Mouse (Mus musculus) layer of hippocampus, postnatal 25 days (tissue): ENCODE results near the gene Atf6b. TPM values are rescaled to one million over a fixed set of nuclear protein-coding genes. Genes with fewer than 3 reads are reported as not detected.

Experiments used
- DNase-seq, 2 experiments: peaks; one replicate each; pipeline ENCODE4 v3.0.0; 2022; ENCODE audit warnings: mixed read lengths in 2 of 2, low spot score in 1 of 2; ENCODE audit errors: extremely low spot score in 1 of 2
- total RNA-seq, 2 experiments: library from RNA; stranded (reverse); gene quantifications; 2 replicates each; pipeline ENCODE4 v1.2.3; 2021

Atf6b gene
- 100 to 1,000 TPM in 1 of 2 experiments, 10 to 100 TPM in 1; 97.1 to 102 TPM for total RNA-seq

DNA sequence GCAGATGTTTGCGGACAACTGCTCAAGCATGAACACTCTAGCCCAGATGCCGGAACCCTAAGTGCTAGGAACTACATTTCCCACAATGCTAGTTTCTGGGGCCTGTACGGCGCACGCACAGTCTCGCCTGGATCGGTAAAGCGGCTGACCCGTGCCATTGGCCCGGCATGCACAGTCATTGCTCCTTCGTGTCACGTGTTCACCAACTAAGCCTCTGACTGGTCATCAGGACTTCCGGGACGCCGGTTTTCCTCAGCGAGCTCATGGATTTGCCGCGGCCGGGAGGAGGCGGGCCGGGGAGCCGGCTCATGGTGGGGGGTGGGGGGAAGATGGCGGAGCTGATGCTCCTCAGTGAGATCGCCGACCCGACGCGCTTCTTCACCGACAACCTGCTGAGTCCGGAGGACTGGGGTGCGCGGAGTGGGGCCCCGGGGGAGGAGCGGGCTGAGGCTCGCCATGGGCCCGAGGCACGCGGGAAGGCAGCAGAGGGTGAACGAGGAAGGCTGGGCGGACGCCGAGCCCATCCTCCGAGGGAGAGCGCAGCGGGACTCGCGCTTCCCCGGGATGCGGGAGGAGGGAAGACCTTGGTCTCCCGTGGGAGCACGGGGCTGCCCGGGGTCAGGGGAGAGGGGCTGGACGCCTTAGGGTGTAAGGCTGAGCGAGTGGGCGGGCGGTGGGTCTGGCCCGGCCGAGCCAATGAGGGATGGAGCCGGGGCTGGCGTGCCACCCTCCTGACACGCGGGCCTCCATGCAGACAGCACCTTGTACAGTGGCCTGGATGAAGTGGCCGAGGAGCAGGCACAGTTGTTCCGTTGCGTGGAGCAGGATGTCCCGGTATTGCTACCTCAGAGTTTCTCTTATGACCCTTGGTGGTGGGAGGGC, at the start of gene Atf6b:
Gene Atf6b (plus strand): TSS at position 241 of the 882 bp plus-strand sequence.
- DNase-seq, result peak; percentile 71 to 76

DNA sequence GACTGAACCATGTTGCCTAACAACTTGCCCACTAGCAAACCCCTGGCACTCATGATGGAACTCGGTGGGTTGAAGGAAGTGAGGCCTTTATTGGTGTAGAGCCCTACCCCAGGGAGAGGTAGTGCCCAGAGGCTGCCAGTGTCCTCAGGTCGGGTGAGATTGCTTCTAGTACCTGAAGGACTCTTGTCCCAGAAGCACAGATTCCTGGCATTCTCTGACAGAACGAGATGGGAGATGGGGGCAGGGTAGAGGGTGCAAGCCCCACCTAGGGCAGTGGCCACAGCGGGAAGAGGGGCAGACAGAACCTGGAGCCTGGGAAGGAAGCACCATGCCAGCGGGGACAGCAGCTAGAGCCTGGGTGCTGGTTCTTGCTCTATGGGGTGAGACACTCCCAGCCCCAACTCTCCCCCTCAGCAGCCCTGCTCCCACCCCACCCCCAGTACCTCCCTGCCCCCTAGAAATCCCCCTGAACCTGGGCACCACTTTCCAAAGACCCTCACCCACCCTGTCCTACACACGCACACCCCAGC, 49.3 kb upstream of the Atf6b start, which contains the start of gene Ager:
Gene Ager (plus strand): TSS at position 297 of the 530 bp plus-strand sequence.
- no peak for DNase-seq

DNA sequence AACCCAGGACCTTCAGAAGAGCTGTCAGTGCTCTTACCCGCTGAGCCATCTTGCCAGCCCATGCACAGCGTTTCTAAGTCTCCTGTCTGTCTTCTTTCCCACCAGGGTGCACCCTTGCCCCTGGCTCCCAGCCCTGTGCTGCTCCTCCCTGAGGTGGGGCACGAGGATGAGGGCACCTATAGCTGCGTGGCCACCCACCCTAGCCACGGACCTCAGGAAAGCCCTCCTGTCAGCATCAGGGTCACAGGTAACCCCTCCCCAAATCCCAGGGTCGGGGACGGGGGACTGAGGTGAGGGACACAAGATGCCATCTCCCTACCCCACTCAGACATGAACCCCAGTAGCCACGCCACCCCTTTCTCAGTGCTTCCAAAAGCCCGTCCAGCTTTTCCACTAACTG, 47.1 kb upstream of the Atf6b start:
- DNase-seq, result no peak

- DNase-seq, result no peak
Measured at GRCm38 (mm10) chr17:34601796-34602195, 45.1 kb upstream of the Atf6b start.

DNA sequence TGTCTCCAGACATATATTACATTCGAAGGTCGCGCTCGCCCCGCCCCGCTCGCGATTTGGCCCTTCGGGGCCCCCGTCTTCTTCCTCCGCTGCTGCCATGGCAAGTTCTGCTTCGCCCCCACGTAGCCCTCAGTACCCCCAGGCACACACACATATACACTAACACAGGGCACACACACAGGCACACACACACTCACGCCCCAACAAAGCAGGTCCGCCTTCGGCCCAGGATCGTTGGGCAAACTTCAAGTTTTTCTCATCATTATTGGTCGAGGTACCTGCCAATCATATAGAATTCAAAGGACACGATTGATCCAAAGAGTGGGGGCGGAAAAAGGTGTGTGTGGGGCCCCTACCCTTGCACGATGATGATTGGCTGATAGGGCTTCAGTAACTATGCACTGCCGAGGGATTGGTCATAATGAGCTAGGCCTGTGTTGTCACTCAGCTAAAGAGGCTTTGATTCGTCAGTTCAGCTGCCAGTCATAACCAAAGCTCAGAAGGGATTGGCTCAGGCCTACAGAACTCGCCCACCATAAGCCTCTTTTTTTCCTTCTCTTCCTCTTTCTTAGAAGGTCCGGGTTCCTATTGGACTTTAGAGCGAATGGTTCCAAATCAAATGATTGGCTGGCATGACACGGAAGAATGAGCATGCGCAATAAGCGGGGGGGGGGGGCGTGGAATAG, 43.4 kb upstream of the Atf6b start, which contains the start of gene Rnf5:
Gene Rnf5 (minus strand): TSS at position 316 of the 686 bp plus-strand sequence.
- peak; percentile 86 to 99 for DNase-seq

DNA sequence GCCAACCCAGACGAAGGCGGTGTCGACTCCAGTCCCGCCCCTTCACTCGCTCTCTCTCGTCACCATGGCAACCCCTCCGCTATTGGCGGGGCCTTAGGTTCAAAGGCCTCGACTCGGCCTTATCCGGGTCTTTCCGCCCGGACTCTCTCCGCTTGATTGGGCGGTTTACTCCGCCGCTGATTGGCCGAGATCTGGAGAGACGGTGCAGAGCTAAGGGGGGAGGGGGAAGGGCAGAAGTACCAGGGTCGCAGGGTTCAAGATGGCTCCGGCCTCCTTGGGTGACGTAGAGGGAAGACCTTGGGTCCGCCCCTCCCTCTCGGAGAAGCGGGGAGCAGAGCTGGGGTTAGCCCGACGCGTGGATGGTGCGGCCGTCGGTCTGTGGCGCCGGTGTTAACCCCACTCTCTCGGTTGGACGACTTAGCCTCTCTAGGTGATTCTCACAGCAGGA, 42.9 kb upstream of the Atf6b start, which contains the start of gene Agpat1:
Gene Agpat1 (plus strand): TSS at position 202 of the 448 bp plus-strand sequence.
- peak; percentile 86 to 88 for DNase-seq

DNA sequence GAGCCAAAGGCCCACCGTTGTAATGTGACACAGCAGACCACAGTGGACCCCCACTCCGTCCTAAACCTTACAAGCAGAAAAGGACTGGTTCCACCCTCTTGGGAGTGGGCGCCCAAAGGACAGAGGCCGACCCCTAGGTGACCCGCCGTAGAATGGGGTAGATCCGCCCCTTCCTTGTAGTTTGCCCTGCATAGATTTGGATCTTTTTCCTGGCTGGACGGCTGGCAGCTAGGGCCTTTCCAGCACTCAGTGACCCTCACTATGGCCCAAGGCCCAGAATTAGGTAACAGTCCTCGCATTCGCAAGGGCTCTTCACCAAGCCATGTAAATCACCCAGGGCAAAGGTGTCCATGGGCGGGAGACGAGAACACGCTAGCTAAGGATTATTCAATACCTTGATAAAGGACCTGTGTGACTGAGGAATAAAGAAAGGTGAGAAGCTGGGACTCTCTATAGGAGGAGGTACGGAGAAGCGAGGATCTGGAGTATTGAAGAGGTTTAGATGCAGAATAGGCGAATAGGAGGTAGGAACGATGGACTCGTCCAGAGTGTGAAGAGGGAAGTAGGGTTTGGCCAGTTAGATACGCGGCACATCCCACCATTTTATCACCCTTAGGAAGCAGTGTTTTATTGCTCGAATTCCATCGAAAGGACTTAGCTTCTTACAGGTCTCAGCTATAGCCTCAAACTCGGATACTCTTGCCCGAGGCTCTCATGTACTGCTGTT, 42.3 kb upstream of the Atf6b start:
- no peak for DNase-seq

- DNase-seq, result peak; percentile 93 to 97
Measured at GRCm38 (mm10) chr17:34605609-34606008, 41.3 kb upstream of the Atf6b start.

DNA sequence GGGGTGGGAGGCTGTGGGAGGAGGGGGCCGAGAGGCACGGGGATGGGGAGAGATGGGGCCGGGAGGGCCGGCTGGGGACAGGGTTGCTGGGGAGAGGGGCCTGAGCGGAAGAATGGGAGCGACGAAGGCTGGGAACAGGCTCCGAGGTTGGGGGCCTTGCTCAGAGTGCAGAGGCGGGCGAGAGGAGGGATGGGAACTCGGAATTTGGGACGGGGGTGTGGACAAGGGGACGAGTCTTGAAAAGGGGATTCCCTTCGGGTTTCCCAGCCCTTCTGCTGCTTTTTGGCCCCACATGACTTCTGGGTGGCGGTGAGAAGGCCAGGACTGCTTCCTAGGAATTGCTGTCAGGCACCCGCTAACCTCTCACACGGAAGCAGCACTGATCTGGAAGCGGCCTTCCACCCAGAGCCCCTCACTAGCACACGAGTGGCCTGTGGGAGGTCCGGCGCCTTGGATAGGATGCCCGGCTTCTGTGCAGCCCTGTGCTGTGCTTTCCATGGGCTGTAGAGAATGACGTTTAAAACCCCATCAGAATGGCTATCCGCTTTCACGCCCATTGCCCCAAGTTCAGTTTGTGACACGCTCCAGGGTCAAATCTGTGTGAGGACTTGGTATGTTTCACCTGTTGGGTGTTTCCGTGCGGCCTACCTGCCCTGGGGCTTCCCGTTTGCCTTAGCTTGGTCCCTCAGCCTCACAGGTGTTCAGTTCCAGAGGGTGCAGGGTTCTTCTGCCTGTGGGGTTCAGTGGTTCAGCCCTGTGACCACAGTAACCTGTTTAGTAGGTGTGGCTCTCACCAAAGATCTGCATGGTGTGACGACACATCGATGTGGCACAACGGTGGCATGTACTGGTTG, 40.5 kb upstream of the Atf6b start:
- DNase-seq, result no peak

GRCm38 (mm10) chr17:34607997-34608396, 38.9 kb upstream of the Atf6b start:
- no peak for DNase-seq

DNA sequence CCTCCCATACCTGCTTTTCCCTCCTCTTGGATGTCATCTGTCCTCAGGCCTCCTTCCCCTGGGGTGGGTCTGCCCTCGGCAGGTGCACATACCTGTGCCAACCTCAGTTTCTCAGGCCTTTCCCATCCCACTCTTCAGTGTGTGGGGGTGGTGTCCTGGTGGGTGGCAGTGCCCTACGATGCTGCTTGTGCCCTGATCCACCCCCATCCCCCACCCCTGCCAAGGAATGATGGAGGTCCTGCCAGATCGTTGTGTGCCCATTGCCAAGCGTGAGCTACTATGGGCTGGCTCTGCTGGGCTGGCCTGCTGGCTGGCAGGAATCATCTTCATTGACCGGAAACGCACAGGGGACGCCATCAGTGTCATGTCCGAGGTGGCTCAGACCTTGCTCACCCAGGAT, 35.9 kb upstream of the Atf6b start:
- DNase-seq, result no peak

DNA sequence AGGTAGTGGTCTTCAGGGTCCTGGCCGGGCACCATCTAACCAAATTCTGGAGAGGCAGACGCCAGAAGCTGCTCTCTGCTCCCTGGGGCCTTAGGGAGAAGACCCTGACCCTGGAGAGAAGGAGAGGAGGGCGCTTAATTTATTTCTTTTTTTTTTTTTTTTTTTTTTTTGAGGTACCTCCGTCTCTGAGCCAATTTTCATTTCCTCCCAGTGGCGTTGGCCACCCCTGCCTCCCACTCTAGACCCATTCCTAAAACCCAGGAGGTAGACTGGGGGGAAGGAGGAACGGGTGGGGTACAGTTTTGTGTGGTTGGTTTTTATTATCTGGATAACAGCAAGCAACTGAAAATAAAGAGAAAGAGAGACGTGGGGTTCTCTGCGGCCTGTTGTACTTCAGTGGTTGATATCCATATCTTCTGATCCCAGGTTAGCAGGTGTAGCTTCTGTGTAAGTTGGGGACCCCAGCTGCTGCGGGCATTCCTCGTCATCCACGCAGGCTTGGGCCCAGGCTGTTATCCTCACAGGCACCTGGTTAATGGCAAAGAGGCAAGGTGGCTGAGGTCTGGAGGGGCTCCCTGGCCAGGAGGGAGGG, 33.8 kb upstream of the Atf6b start:
- DNase-seq, result no peak

DNA sequence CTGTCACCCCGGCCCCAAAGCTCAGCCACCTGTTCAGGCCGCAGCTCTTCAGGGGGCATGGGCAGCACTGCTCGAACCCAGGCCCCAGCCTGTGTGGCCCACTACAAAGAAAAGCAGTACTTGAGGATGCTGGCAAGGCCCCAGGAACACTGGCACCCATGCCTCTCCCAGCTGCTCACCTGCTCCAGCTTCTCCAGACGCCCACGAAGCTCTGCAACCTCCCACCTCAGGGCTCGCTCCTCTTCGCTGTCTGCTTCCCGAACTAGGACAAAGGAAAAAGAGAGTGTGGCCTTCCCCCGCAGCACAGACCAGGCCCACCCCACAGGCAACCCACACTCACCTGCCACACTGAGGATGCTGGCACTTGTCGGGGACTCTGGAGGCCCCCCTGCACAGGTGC, 33.1 kb upstream of the Atf6b start:
- no peak for DNase-seq

- DNase-seq, result no peak
Measured at GRCm38 (mm10) chr17:34615871-34616270, 31.1 kb upstream of the Atf6b start, which contains the start of gene Egfl8. Gene Egfl8, minus strand, starts transcription at chr17:34615971.

GRCm38 (mm10) chr17:34618999-34619398, 27.9 kb upstream of the Atf6b start:
- peak in 1 of 2 experiments; percentile 77 for DNase-seq

DNA sequence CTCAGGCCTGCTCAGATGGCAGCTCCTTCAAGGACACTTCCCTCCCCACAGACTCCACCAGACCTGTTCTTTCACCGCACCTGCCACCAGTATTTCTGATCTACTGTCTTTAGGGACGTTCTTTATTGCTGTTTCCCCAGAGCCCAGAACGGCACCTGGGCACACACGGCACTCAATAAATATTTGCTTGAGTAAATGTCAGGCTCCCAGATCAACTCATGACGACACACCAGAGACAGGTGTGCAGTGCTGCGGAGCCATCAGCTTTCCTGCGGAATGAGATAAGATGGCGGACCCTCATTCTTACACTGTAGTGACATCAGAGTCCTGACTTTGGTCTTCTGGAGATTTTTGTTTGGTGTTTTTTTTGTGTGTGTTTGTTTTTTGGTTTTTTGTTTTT, 25.9 kb upstream of the Atf6b start:
- DNase-seq, result no peak

- DNase-seq, result no peak
Measured at GRCm38 (mm10) chr17:34623161-34623560, 23.8 kb upstream of the Atf6b start.

DNA sequence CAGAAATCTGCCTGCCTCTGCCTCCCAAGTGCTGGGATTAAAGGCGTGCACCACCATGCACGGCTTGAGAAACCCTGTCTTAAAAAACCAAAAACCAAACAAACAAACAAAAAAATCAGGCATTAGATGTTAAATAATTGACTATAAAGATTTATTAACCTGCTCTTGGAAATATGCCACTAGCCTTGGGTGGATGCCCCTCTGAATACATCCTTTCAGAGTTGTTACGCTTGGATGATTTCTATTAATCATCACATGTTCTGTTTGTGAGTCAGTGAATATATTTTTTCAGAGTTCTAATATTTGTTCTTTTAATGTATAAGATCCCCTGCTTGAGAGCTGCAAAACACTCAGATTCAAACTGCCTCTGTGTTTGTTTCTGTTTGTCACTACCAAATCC, 22.0 kb upstream of the Atf6b start:
- DNase-seq, result no peak
